15 mouse cellular contexts compared by ENCODE assay signal in genomic region chr16:20477270-20477669, GRCm38 (mm10). TPM values are rescaled to one million over a fixed set of nuclear protein-coding genes. Genes with fewer than 3 reads are reported as not detected.
DNase-seq lines count a peak whose midpoint lies in the region; ATAC-seq and TF ChIP-seq lines count a peak whose summit lies in the region.
"Had no signal": no experiment of that assay in that cellular context is flagged by ENCODE, and none has a peak within 500 bp of the region (broad histone marks: within the 10 kb centered on the region; RNA-seq: fewer than 3 reads in every experiment).

No protein-coding gene starts in this region.

- no peaks in the 10 kb centered on the region for H3K36me3 ChIP-seq in forebrain, embryonic 15.5 days
- H3K36me3 ChIP-seq in forebrain, embryonic 16.5 days (ENCODE audit: control insufficient read depth, insufficient read depth): no peaks in the 10 kb centered on the region
- no peaks in the 10 kb centered on the region for H3K36me3 ChIP-seq in intestine, embryonic 14.5 days (ENCODE audit: control insufficient read depth, insufficient read depth, low read length)
- no peaks in the 10 kb centered on the region for H3K36me3 ChIP-seq in intestine, postnatal 0 days (ENCODE audit: control insufficient read depth, insufficient read depth)
- H3K36me3 ChIP-seq in ES-Bruce4 (ENCODE audit: control insufficient read depth, insufficient read depth, low read length, poor library complexity, severe bottlenecking): no peaks in the 10 kb centered on the region
- no peaks in the 10 kb centered on the region for H3K36me3 ChIP-seq in limb, embryonic 13.5 days
- H3K36me3 ChIP-seq: hindbrain, embryonic 12.5 days; neural tube, embryonic 13.5 days had no signal

- TF ChIP-seq EP300 in ES-Bruce4 (IDR thresholded peaks at IDR 0.05; ENCODE audit: insufficient read depth, low read depth, low read length): no peak

- H3K4me1 ChIP-seq in forebrain, embryonic 15.5 days: no peaks in the 10 kb centered on the region
- H3K4me1 ChIP-seq in forebrain, embryonic 16.5 days (replicated peaks; ENCODE audit: control insufficient read depth, insufficient read depth, low read length): no peaks in the 10 kb centered on the region
- no peaks in the 10 kb centered on the region for H3K4me1 ChIP-seq in intestine, embryonic 14.5 days (replicated peaks; ENCODE audit: control insufficient read depth, insufficient read depth, low read length)
- H3K4me1 ChIP-seq in intestine, postnatal 0 days (replicated peaks; ENCODE audit: control insufficient read depth, insufficient read depth, low read length): no peaks in the 10 kb centered on the region
- peaks cover 2% of the 10 kb centered on the region for H3K4me1 ChIP-seq in ES-Bruce4 (ENCODE audit: control insufficient read depth, insufficient read depth, low read length)
- peaks cover 10% of the 10 kb centered on the region for H3K4me1 ChIP-seq in limb, embryonic 13.5 days

- WGBS in forebrain, embryonic 15.5 days: 41% methylated on average over 3 of the region's 3 CpGs
- 27% methylated on average over 3 of the region's 3 CpGs for WGBS in forebrain, embryonic 16.5 days
- WGBS in intestine, embryonic 14.5 days: 41% methylated on average over 3 of the region's 3 CpGs
- WGBS in intestine, postnatal 0 days: 60% methylated on average over 3 of the region's 3 CpGs
- WGBS in limb, embryonic 13.5 days: 60% methylated on average over 3 of the region's 3 CpGs

- H3K27me3 ChIP-seq in forebrain, embryonic 15.5 days: no peaks in the 10 kb centered on the region
- no peaks in the 10 kb centered on the region for H3K27me3 ChIP-seq in forebrain, embryonic 16.5 days (replicated peaks; ENCODE audit: control insufficient read depth, insufficient read depth, low read length)
- H3K27me3 ChIP-seq in intestine, embryonic 14.5 days (replicated peaks; ENCODE audit: control insufficient read depth, insufficient read depth, low read length): no peaks in the 10 kb centered on the region
- H3K27me3 ChIP-seq in intestine, postnatal 0 days (replicated peaks; ENCODE audit: control insufficient read depth, insufficient read depth, low read length): no peaks in the 10 kb centered on the region
- no peaks in the 10 kb centered on the region for H3K27me3 ChIP-seq in ES-Bruce4 (ENCODE audit: control insufficient read depth, insufficient read depth, low read length, poor library complexity, severe bottlenecking)
- H3K27me3 ChIP-seq in limb, embryonic 13.5 days: no peaks in the 10 kb centered on the region
- H3K27me3 ChIP-seq: hindbrain, embryonic 12.5 days; neural tube, embryonic 13.5 days had no signal

- TF ChIP-seq POLR2A in ES-Bruce4 (IDR thresholded peaks at IDR 0.05; ENCODE audit: insufficient read depth, low read length): no peak

- H3K4me2 ChIP-seq in forebrain, embryonic 15.5 days (replicated peaks): no peak overlapping the region
- no peak overlapping the region for H3K4me2 ChIP-seq in forebrain, embryonic 16.5 days (ENCODE audit: low read length)
- no peak overlapping the region for H3K4me2 ChIP-seq in intestine, embryonic 14.5 days (ENCODE audit: low read length)
- H3K4me2 ChIP-seq in intestine, postnatal 0 days (replicated peaks; ENCODE audit: low read depth): no peak overlapping the region
- no peak overlapping the region for H3K4me2 ChIP-seq in limb, embryonic 13.5 days (replicated peaks)
- H3K4me2 ChIP-seq: hindbrain, embryonic 12.5 days; neural tube, embryonic 13.5 days had no signal

- peak; percentile 57; the same call in 1 of the 2 replicates for ATAC-seq in forebrain, embryonic 15.5 days (replicated peaks)
- ATAC-seq in forebrain, embryonic 16.5 days: no peak
- ATAC-seq in intestine, embryonic 14.5 days (replicated peaks; ENCODE audit: low FRiP score, low TSS enrichment, low read depth): 0 out of 2 replicates have a peak, but pooled peaks have one; percentile 7
- no peak for ATAC-seq in intestine, postnatal 0 days
- no peak; the same call in 1 of the 2 replicates for ATAC-seq in limb, embryonic 13.5 days (ENCODE audit: low FRiP score, low read depth)
- ATAC-seq in frontal cortex, adult (ENCODE audit: low TSS enrichment): no peak

- no peaks in the 10 kb centered on the region for H3K9me3 ChIP-seq in forebrain, embryonic 15.5 days
- H3K9me3 ChIP-seq in forebrain, embryonic 16.5 days (ENCODE audit: control insufficient read depth, low read length): no peaks in the 10 kb centered on the region
- no peaks in the 10 kb centered on the region for H3K9me3 ChIP-seq in intestine, embryonic 14.5 days (ENCODE audit: control insufficient read depth, low read length)
- H3K9me3 ChIP-seq in intestine, postnatal 0 days (ENCODE audit: control insufficient read depth): no peaks in the 10 kb centered on the region
- 0 out of 2 replicates have a peak, but pooled peaks cover 4% of the 10 kb centered on the region for H3K9me3 ChIP-seq in ES-Bruce4 (replicated peaks; ENCODE audit: control insufficient read depth, insufficient read depth, low read length, poor library complexity, severe bottlenecking)
- no peaks in the 10 kb centered on the region for H3K9me3 ChIP-seq in limb, embryonic 13.5 days
- H3K9me3 ChIP-seq: hindbrain, embryonic 12.5 days; neural tube, embryonic 13.5 days had no signal

- H3K9ac ChIP-seq in forebrain, embryonic 15.5 days (replicated peaks): no peak overlapping the region
- H3K9ac ChIP-seq in forebrain, embryonic 16.5 days (replicated peaks; ENCODE audit: low read depth, low read length): no peak overlapping the region
- H3K9ac ChIP-seq in intestine, embryonic 14.5 days (ENCODE audit: low read length): no peak overlapping the region
- H3K9ac ChIP-seq in intestine, postnatal 0 days (ENCODE audit: low read depth, low read length): no peak overlapping the region
- 0 out of 2 replicates have a peak overlapping the region, but pooled peaks have one; percentile 15 for H3K9ac ChIP-seq in ES-Bruce4 (ENCODE audit: low read depth, poor library complexity, severe bottlenecking)
- no peak overlapping the region for H3K9ac ChIP-seq in limb, embryonic 13.5 days
- H3K9ac ChIP-seq: hindbrain, embryonic 12.5 days; neural tube, embryonic 13.5 days had no signal

- no peak for DNase-seq in intestine, embryonic 14.5 days (ENCODE audit: low spot score)
- no peak for DNase-seq in spleen, adult 12 weeks (ENCODE audit: low spot score)
- DNase-seq: left cerebral cortex, postnatal 4 days; retina, postnatal 1 day; thymus, adult 2 months had no signal

- H3K4me3 ChIP-seq in forebrain, embryonic 15.5 days: no peak overlapping the region
- H3K4me3 ChIP-seq in forebrain, embryonic 16.5 days (replicated peaks; ENCODE audit: low read length): no peak overlapping the region
- H3K4me3 ChIP-seq in intestine, embryonic 14.5 days (ENCODE audit: low read depth, low read length): no peak overlapping the region
- no peak overlapping the region for H3K4me3 ChIP-seq in intestine, postnatal 0 days (ENCODE audit: low read depth, low read length)
- H3K4me3 ChIP-seq in ES-Bruce4 (ENCODE audit: low read depth, low read length): no peak overlapping the region
- no peak overlapping the region for H3K4me3 ChIP-seq in limb, embryonic 13.5 days
- H3K4me3 ChIP-seq: erythroblast, embryonic 14.5 days; hindbrain, embryonic 12.5 days; neural tube, embryonic 13.5 days had no signal

- H3K27ac ChIP-seq in forebrain, embryonic 15.5 days (replicated peaks): no peak overlapping the region
- H3K27ac ChIP-seq in forebrain, embryonic 16.5 days (ENCODE audit: low read length): no peak overlapping the region
- H3K27ac ChIP-seq in intestine, embryonic 14.5 days (ENCODE audit: low read depth): peak overlapping the region; percentile 6
- H3K27ac ChIP-seq in intestine, postnatal 0 days (ENCODE audit: low read depth, low read length): no peak overlapping the region
- H3K27ac ChIP-seq in ES-Bruce4 (ENCODE audit: insufficient read depth, low read length): peak overlapping the region; percentile 91
- H3K27ac ChIP-seq in limb, embryonic 13.5 days: peak overlapping the region; percentile 52; the same call in 1 of the 2 replicates
- H3K27ac ChIP-seq: hindbrain, embryonic 12.5 days; kidney, postnatal 0 days; neural tube, embryonic 13.5 days had no signal

- TF ChIP-seq CTCF in intestine, postnatal 0 days (IDR thresholded peaks at IDR 0.05; ENCODE audit: low read depth): no peak
- no peak for TF ChIP-seq CTCF in ES-Bruce4 (IDR thresholded peaks at IDR 0.05; ENCODE audit: low read depth, low read length)

RNA-seq across cellular contexts. Expression of gene Eif2b5, which starts 21.3 kb away (rescaled TPM):
- 96.8 and 98.9 TPM in 2 replicates for polyA plus RNA-seq in forebrain, embryonic 15.5 days (2015; fragmentation: Nextera tagmentation; extraction: Ambion mirVana)
- 104 and 107 TPM in 2 replicates for polyA plus RNA-seq in forebrain, embryonic 16.5 days (2015; fragmentation: Nextera tagmentation; extraction: Ambion mirVana)
- 98.9 and 99.8 TPM in 2 replicates for polyA plus RNA-seq in intestine, embryonic 14.5 days (2014; fragmentation: Nextera tagmentation; extraction: Ambion mirVana)
- 37.2 and 37.8 TPM in 2 replicates for polyA plus RNA-seq in intestine, postnatal 0 days (2015; fragmentation: Nextera tagmentation; extraction: Ambion mirVana)
- 86.6 and 94.0 TPM in 2 replicates for polyA plus RNA-seq in ES-Bruce4 (2011; ENCODE audit: insufficient read depth, insufficient read length, low read depth, missing spikeins)
- 109 and 113 TPM in 2 replicates for polyA plus RNA-seq in limb, embryonic 13.5 days (2015; fragmentation: Nextera tagmentation; extraction: Ambion mirVana)

RNA-seq across cellular contexts. Expression of gene Dvl3, which starts 39.5 kb away (rescaled TPM):
- 33.3 and 33.7 TPM in 2 replicates for polyA plus RNA-seq in forebrain, embryonic 15.5 days (2015; fragmentation: Nextera tagmentation; extraction: Ambion mirVana)
- 30.6 and 37.0 TPM in 2 replicates for polyA plus RNA-seq in forebrain, embryonic 16.5 days (2015; fragmentation: Nextera tagmentation; extraction: Ambion mirVana)
- polyA plus RNA-seq in intestine, embryonic 14.5 days (2014; fragmentation: Nextera tagmentation; extraction: Ambion mirVana): 24.6 and 26.1 TPM in 2 replicates
- 11.5 and 13.7 TPM in 2 replicates for polyA plus RNA-seq in intestine, postnatal 0 days (2015; fragmentation: Nextera tagmentation; extraction: Ambion mirVana)
- polyA plus RNA-seq in ES-Bruce4 (2011; ENCODE audit: insufficient read depth, insufficient read length, low read depth, missing spikeins): 37.9 and 38.8 TPM in 2 replicates
- 28.0 and 28.7 TPM in 2 replicates for polyA plus RNA-seq in limb, embryonic 13.5 days (2015; fragmentation: Nextera tagmentation; extraction: Ambion mirVana)

RNA-seq across cellular contexts. Expression of gene Abcc5, which starts 51.1 kb away (rescaled TPM):
- polyA plus RNA-seq in forebrain, embryonic 15.5 days (2015; fragmentation: Nextera tagmentation; extraction: Ambion mirVana): 143 and 144 TPM in 2 replicates
- 164 and 185 TPM in 2 replicates for polyA plus RNA-seq in forebrain, embryonic 16.5 days (2015; fragmentation: Nextera tagmentation; extraction: Ambion mirVana)
- polyA plus RNA-seq in intestine, embryonic 14.5 days (2014; fragmentation: Nextera tagmentation; extraction: Ambion mirVana): 59.0 and 62.8 TPM in 2 replicates
- 11.5 and 13.7 TPM in 2 replicates for polyA plus RNA-seq in intestine, postnatal 0 days (2015; fragmentation: Nextera tagmentation; extraction: Ambion mirVana)
- polyA plus RNA-seq in ES-Bruce4 (2011; ENCODE audit: insufficient read depth, insufficient read length, low read depth, missing spikeins): 85.0 and 89.5 TPM in 2 replicates
- polyA plus RNA-seq in limb, embryonic 13.5 days (2015; fragmentation: Nextera tagmentation; extraction: Ambion mirVana): 86.9 and 100 TPM in 2 replicates

RNA-seq across cellular contexts. Expression of gene Ap2m1, which starts 58.0 kb away (rescaled TPM):
- 1,124 and 1,145 TPM in 2 replicates for polyA plus RNA-seq in forebrain, embryonic 15.5 days (2015; fragmentation: Nextera tagmentation; extraction: Ambion mirVana)
- polyA plus RNA-seq in forebrain, embryonic 16.5 days (2015; fragmentation: Nextera tagmentation; extraction: Ambion mirVana): 1,152 and 1,198 TPM in 2 replicates
- 630 and 682 TPM in 2 replicates for polyA plus RNA-seq in intestine, embryonic 14.5 days (2014; fragmentation: Nextera tagmentation; extraction: Ambion mirVana)
- 411 and 423 TPM in 2 replicates for polyA plus RNA-seq in intestine, postnatal 0 days (2015; fragmentation: Nextera tagmentation; extraction: Ambion mirVana)
- polyA plus RNA-seq in ES-Bruce4 (2011; ENCODE audit: insufficient read depth, insufficient read length, low read depth, missing spikeins): 282 and 298 TPM in 2 replicates
- 629 and 657 TPM in 2 replicates for polyA plus RNA-seq in limb, embryonic 13.5 days (2015; fragmentation: Nextera tagmentation; extraction: Ambion mirVana)

Comparison
In these comparisons a context has a peak if more than half of its experiments do, and no peak if none do; other contexts are left out.
1. ATAC-seq: peak in forebrain, embryonic 15.5 days (single experiment) and intestine, embryonic 14.5 days (single experiment); none in forebrain, embryonic 16.5 days (single experiment), intestine, postnatal 0 days (single experiment), limb, embryonic 13.5 days (single experiment) and frontal cortex, adult (single experiment).
2. H3K27ac ChIP-seq: peak in intestine, embryonic 14.5 days (single experiment), ES-Bruce4 (single experiment) and limb, embryonic 13.5 days (single experiment); none in forebrain, embryonic 15.5 days (single experiment), forebrain, embryonic 16.5 days (single experiment) and intestine, postnatal 0 days (single experiment).